Mouse (Mus musculus): ENCODE results near the gene Olfr603.
"Not testable (repeated sequence)": the region's sequence is repeated elsewhere in the genome, so short reads cannot be mapped to it uniquely, and the experiment has no call there.

The Olfr603 gene

DNA sequence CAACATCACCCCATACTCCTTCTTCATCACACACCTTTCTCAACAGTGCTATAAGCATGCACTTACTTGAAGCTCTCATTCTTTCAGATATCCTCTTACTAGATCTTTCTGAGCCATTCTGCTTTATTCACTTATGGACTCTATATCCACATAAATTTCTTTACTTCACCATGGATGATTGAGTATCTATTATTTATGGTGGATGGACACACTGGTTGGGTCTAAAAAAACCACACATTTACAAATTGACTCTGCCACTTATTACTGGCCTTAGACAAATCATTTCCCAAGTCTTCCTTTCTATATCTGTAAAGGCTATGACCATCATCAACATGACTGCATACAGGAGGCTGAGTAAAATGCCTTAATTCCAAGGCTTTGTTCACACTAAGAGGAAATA, at the start of gene Olfr603:
Gene Olfr603, minus strand, starts transcription at position 101 of the 400 bp plus-strand sequence.
- DNase-seq (ENCODE audit: low spot score), result no peak

- DNase-seq (ENCODE audit: low spot score), result not testable (repeated sequence)
Measured at GRCm38 (mm10) chr7:103414772-103415171, 28.8 kb upstream of the Olfr603 start, which contains the start of gene Usp17lc. TSS of gene Usp17lc (plus strand) at chr7:103415072.

DNA sequence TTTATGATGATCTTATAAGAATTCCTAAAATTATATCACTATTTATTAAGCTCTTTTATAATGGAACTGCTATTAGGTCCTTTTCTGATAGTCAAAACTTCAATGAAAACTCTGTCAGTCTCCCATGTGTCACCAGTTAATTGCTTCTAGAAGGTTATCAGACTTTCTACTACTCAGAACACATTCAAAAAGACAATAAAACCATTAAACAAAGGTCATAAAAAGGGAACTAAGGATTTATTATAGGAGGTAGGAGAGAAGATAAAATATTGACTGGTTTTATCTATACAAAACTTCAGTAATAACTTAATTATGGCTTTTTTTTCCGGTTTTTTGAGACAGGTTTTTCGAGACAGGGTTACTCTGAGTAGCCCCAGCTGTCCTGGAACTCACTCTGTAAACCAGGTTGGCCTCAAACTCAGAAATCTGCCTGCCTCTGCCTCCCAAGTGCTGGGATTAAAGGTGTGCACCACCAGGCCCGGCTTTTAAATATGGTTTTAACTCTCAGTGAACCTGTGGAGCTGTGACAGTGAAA, 20.6 kb upstream of the Olfr603 start:
- not testable (repeated sequence) for DNase-seq (ENCODE audit: low spot score)

GRCm38 (mm10) chr7:103398981-103399380, 13.0 kb upstream of the Olfr603 start:
- no peak for DNase-seq (ENCODE audit: low spot score)

DNA sequence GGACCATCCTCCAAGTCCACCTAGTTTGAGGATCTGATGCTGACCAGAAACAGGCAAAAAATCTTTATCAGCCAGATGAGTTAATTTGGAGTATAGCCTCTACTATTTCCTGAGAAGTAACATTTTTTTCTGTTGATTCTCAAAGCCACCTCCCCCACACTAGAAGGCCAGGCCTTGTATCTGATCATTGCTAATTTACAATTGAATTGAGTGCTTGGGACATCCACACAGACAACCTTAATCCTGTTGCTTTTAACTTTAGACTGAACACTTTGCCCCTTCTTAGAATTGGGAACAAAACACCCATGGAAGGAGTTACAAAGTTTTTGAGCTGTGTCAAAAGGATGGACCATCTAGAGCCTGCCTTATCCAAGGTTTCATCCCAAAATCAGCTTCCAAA, 11.8 kb upstream of the Olfr603 start:
- DNase-seq (ENCODE audit: low spot score), result no peak

DNA sequence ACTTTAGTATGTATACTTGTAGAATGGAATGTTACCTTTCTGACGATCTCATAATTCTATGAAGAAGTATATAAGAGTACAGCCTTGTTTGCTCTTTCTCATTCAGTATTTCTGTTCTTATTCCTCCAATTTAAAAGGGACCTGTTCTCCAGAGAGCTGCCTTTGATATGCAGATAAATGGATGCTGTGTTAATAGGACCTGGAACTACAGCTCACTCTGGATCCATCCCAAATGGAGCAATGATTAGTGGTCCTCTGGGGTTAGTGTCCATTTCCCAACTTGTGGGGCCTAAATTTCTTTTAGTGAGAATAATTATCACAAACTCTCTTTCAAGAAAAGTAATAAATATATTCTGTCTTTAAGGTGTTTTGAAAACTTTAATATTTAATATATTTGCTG, 23.4 kb downstream of the Olfr603 start, which contains the start of gene Olfr601:
Gene Olfr601, minus strand, starts transcription at position 101 of the 400 bp plus-strand sequence.
- no peak for DNase-seq (ENCODE audit: low spot score)

DNA sequence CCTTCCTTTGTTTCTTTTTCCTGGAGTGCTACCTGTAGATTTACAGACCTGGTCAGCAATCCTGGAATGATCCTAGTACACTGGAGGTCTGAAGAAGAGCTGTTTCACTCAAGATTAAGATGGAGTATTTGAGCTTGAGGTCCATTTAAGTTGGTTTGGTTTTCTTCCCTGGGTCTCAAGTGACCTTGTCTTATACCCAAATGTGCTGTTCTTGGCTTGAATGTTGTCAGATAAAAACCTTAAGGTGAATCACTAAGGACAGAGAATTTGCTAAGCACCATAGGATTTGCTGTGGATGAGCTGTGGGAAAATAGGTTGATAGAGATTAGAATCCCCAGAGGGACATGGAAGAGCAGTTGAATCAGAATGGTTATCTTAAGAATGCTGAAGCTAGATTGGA, 36.4 kb downstream of the Olfr603 start, which contains the start of gene Olfr600:
Gene Olfr600, minus strand, starts transcription at position 101 of the 400 bp plus-strand sequence.
- no peak for DNase-seq (ENCODE audit: low spot score)

GRCm38 (mm10) chr7:103335617-103336016, 50.4 kb downstream of the Olfr603 start, which contains the start of gene Olfr599:
TSS of gene Olfr599 (plus strand) at chr7:103335917.
- DNase-seq (ENCODE audit: low spot score), result no peak

Data from lung, postnatal 25 days (tissue).